Mouse (Mus musculus): ENCODE measurements around the gene Clec4a3. TPM values are rescaled to one million over a fixed set of nuclear protein-coding genes. Genes with fewer than 3 reads are reported as not detected.

Clec4a3 gene
- polyA plus RNA-seq, 1 experiment = not detected

- Histone ChIP-seq H3K36me3 (ENCODE audit: control insufficient read depth) (no peaks in the 10 kb centered on the region), H3K4me3 (replicated peaks) (no peak overlapping the region), H3K27me3 (ENCODE audit: control insufficient read depth) (no peaks in the 10 kb centered on the region), H3K9me3 (ENCODE audit: control insufficient read depth, low read length) (no peaks in the 10 kb centered on the region), H3K4me1 (ENCODE audit: control insufficient read depth) (no peaks in the 10 kb centered on the region)
- TF ChIP-seq GATA1 (IDR thresholded peaks at IDR 0.05; ENCODE audit: low read length) (no peak), TAL1 (IDR thresholded peaks at IDR 0.05; ENCODE audit: low read length) (no peak)
Measured at GRCm38 (mm10) chr6:123005591-123005990, 53.3 kb downstream of the Clec4a3 start.

Other genes starting within 250 kb of the Clec4a3 start
- 0.06 TPM in 1 of 2 replicates, not detected in the other for gene Nanog, start 245.0 kb upstream of the Clec4a3 start, polyA plus RNA-seq (2012)
- gene Slc2a3, start 150.9 kb upstream of the Clec4a3 start, polyA plus RNA-seq (2012) = 0.48 and 0.56 TPM in 2 replicates
- gene Foxj2, start 132.6 kb upstream of the Clec4a3 start, polyA plus RNA-seq (2012) = 0.56 and 0.83 TPM in 2 replicates
- gene C3ar1, start 96.4 kb upstream of the Clec4a3 start, polyA plus RNA-seq (2012) = not detected in 2 replicates
- gene Necap1, start 78.0 kb upstream of the Clec4a3 start, polyA plus RNA-seq (2012) = 0.58 and 0.93 TPM in 2 replicates
- not detected in 2 replicates for gene Clec4a1, start 30.7 kb upstream of the Clec4a3 start, polyA plus RNA-seq (2012)
- gene Clec4a4, start 37.9 kb downstream of the Clec4a3 start, polyA plus RNA-seq (2012) = not detected in 2 replicates
- gene Clec4b1, start 97.4 kb downstream of the Clec4a3 start, polyA plus RNA-seq (2012) = not detected in 2 replicates
- 0.22 TPM in 1 of 2 replicates, not detected in the other for gene Clec4a2, start 153.9 kb downstream of the Clec4a3 start, polyA plus RNA-seq (2012)
- not detected in 2 replicates for gene Clec4b2, start 220.4 kb downstream of the Clec4a3 start, polyA plus RNA-seq (2012)